Mouse (Mus musculus) left cerebral cortex, adult 18-20 months (tissue): ENCODE data around the gene Aim2. TPM values are rescaled to one million over a fixed set of nuclear protein-coding genes. Genes with fewer than 3 reads are reported as not detected.
"Not testable (repeated sequence)": the region's sequence is repeated elsewhere in the genome, so short reads cannot be mapped to it uniquely, and the experiment has no call there.

ENCODE experiments used
- DNase-seq, 2 experiments: peaks; one replicate each; pipeline ENCODE4 v3.0.0; 2021 to 2022; ENCODE audit warnings: low spot score in 2 of 2, mixed read lengths in 1 of 2
- total RNA-seq, 2 experiments: library from RNA; stranded (reverse); gene quantifications; 2 replicates each; pipeline ENCODE4 v1.2.3; 2021

Aim2 gene
- total RNA-seq, 2 experiments from 2014 or later: 1.4 to 3.0 TPM

DNA sequence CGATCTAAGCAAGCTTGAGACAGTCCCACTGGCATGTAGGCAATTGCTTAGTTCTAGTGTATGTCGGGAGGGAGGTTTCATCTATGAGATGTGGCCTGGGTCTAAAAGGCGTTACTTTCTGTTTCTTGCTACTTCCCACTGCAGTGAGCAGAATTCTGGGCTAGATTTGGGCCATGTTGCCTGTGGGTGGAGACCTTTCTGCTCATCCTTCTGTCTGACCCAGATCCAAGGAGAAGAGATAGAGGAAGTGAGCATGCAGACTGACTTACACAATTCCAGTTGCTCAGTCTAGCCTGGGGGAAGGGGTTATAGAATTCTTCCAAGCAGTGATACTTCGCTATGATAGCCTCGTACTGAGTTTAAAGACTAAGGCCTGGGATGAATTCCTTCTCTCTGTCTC is 101.0 kb downstream of the Aim2 start:
- peak in 1 of 2 experiments; percentile 27 for DNase-seq

- DNase-seq: peak; percentile 19 to 37
Observed at GRCm38 (mm10) chr1:173456139-173456754, 105.6 kb downstream of the Aim2 start.

DNA sequence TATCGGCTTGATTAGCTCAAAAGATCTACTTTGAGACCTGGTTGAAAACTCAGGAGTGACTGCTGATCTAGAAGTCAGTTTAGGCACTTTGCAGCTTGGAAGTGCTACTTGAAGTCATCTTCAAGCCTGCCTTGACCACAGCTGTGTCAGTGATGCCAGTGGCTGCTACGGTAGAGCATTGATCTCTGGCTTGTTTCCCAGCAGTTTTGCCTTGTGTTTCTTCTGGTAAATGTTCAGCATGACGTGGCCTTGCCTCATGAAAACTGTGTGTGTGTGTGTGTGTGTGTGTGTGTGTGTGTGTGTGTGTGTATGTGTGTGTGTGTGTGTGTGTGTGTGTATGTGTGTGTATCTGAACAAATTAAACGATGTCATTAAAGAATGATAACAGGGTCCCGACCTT is 106.1 kb downstream of the Aim2 start:
- no peak for DNase-seq

DNA sequence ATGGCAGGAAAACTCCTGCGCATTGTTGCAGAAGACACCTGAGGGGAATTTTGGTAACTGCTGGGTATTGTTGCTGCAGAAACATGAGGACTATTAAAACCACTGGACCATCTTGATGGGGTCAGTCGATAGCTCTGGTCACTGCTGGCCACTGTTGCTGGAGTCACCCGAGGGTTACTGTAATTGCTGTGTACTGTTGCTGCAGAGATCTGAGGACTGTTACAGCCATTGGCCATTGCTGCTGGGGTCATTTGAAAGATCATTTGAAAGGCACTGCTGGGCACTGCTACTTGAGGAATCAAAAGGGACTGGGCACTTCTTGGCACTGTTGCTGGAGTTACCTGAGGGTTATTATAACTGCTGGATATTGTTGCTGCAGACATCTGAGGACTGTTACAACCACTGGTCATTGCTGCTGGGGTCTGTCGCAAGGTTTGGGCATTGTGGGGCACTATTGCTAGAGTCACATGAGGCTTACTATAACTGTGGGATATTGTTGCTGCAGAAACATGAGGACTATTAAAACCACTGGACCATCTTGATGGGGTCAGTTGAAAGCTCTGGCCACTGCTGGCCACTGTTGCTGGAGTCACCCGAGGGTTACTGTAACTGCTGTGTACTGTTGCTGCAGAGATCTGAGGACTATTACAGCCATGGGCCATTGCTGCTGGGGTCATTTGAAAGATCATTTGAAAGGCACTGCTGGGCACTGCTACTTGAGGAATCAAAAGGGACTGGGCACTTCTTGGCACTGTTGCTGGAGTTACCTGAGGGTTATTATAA is 129.9 kb downstream of the Aim2 start:
- not testable (repeated sequence) for DNase-seq

DNA sequence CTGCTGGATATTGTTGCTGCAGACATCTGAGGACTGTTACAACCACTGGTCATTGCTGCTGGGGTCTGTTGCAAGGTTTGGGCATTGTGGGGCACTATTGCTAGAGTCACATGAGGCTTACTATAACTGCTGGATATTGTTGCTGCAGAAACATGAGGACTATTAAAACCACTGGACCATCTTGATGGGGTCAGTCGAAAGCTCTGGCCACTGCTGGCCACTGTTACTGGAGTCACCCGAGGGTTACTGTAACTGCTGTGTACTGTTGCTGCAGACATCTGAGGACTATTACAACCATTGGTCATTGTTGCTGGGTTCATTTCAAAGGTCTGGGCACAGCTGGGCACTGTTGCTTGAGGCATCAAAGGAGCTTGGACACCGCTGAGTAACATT is 130.5 kb downstream of the Aim2 start:
- DNase-seq: not testable (repeated sequence)

DNA sequence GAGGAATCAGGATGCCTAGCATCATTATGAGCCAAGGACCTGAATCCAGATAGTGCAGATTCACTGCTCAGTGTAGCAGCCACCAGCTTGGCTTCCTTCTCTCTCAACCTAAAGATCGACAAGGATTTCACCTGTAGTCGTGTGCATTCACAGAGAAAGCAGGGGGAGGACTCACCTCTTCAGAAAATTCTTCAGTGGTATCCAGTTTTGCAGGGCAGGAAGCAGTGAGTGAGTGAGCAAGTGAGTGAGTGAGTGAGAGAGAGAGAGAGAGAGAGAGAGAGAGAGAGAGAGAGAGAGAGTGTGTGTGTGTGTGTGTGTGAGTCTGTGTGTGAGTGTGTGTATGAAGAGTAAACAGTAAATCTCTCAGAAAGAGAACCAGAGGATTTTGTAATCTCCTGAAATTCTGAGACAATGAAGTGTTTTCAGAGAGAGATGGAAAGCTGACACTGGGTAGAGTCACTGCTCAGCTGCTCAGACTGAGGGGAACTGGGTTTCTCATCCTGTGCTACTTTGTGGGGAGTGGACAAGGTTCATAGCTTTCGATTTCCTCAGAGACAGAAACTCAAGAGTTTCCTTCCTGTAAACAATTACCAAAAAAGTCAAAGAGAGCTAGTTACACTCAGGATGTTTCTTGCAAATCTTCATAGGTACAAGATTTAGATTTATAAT is 140.3 kb downstream of the Aim2 start, which contains the start of gene Ifi206:
TSS of gene Ifi206 (minus strand) at position 230 of the 669 bp plus-strand sequence.
- DNase-seq: not testable (repeated sequence)

- DNase-seq: not testable (repeated sequence)
Observed at GRCm38 (mm10) chr1:173491483-173491882, 140.8 kb downstream of the Aim2 start.

GRCm38 (mm10) chr1:173510595-173510994 is 159.9 kb downstream of the Aim2 start:
- DNase-seq: not testable (repeated sequence)

Other genes starting within 250 kb of the Aim2 start
- not detected for gene Olfr1408, start 213.5 kb upstream of the Aim2 start, total RNA-seq
- not detected for gene Olfr1406, start 160.2 kb upstream of the Aim2 start, total RNA-seq
- gene Olfr218, start 153.1 kb upstream of the Aim2 start, total RNA-seq: not detected
- not detected for gene Olfr1404, start 138.5 kb upstream of the Aim2 start, total RNA-seq
- not detected for gene Fcer1a, start 123.7 kb upstream of the Aim2 start, total RNA-seq
- gene Olfr418, start 84.9 kb upstream of the Aim2 start, total RNA-seq: not detected
- not detected for gene Mptx2, start 73.1 kb upstream of the Aim2 start, total RNA-seq
- 10 to 100 TPM; 71.0 to 71.7 TPM for gene Ackr1, start 17.1 kb upstream of the Aim2 start, total RNA-seq
- gene Cadm3, start 16.8 kb downstream of the Aim2 start, total RNA-seq: 100 to 1,000 TPM; 403 to 436 TPM
- not detected for gene Ifi206, start 140.2 kb downstream of the Aim2 start, total RNA-seq
- gene Ifi214, start 185.1 kb downstream of the Aim2 start, total RNA-seq: not detected
- gene Ifi213, start 248.4 kb downstream of the Aim2 start, total RNA-seq: not detected